Mouse (Mus musculus) spleen, postnatal 4 days (tissue): Measurements from ENCODE around the gene Rin3.

ENCODE experiments used
- DNase-seq, 2 experiments: peaks; one replicate each; pipeline ENCODE4 v3.0.0; 2022; ENCODE audit warnings: low spot score in 2 of 2

Rin3 gene

GRCm38 (mm10) chr12:102280867-102281503, 1.9 kb upstream of the Rin3 start:
- DNase-seq, result no peak

DNA sequence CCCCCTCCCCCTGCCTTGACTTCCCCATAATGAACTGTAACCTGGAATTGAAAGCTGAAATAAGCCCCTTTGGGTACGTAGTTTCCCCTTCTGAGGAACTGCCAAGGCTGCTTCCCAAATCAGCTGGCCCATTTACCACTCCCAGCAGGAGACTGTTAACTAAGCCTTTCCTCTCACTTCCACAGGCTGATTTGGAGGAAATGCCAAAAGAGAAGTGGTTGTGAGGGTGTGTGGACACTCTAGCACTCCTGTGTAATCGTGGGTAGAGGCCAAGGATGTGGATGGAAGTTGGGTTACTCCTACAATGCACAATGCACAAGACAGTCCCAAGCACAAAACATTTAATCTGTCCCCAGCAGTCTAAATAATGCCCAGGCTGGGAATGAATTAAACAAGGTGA, 722 bp upstream of the Rin3 start:
- no peak for DNase-seq

- no peak for DNase-seq
Measured at GRCm38 (mm10) chr12:102283483-102284266, 827 bp downstream of the Rin3 start.

DNA sequence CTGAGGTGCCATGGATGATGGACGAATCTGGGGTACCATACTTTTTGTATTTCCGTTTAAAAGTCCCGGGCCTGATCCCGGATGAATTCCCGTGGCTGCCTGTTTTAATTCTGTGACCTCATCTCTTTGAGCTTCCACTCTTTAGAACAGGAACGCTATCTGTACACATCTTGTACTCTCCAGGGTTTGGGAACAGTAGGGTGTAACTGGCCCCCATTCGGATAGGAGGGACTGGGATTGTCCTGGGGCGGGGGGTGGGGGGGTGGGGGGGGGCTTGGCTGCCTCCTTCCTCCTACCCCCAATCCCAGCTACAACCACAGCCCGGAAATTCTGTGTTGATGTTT, 1.4 kb downstream of the Rin3 start:
- no peak for DNase-seq

DNA sequence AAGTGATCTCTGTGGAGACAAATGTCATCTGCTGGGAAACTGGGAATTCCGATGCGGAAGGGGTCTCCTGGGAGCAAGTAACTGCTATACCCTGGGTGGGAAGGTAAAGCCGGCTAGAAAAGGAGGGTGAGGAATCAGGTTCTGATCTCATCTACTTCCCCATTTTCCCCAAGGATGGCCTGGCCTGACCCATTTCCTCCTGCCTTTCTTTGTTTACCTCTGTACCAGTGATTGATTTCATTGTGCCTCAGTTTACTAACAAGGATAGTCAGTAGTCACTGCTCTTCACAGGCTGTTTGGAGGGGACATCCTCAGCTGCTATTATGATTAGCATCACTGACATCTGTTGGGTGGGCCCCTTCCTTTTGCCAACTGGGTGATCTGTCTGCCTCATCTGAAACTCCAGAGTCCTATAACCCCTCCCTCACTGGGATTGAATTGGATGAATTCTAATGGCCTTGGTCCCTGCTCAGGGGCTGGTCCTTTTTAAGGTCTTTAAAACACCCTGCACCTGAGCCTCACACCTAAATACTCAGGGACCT, 1.8 kb downstream of the Rin3 start:
- DNase-seq, result no peak

DNA sequence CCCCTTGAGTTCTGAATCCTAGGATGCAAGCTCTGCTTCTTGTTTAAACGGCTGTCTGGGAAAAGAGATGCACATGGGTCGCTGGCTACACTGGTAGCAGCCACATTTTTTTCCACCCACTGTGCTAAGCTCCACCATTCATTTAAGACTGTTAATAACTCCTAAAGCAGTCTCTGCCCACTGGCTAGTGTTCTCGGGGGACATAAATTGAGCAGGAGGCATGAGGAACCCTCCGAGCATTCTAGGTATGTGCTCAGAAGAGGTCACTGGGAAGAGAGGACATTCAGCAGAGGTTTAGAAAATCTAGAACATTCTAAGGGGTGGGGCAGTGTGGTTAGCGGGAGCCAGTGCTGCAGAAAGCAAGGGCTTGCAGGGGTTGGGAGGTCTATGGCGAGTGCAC, 2.5 kb downstream of the Rin3 start:
- DNase-seq, result no peak

GRCm38 (mm10) chr12:102285779-102286178, 2.9 kb downstream of the Rin3 start:
- no peak for DNase-seq

DNA sequence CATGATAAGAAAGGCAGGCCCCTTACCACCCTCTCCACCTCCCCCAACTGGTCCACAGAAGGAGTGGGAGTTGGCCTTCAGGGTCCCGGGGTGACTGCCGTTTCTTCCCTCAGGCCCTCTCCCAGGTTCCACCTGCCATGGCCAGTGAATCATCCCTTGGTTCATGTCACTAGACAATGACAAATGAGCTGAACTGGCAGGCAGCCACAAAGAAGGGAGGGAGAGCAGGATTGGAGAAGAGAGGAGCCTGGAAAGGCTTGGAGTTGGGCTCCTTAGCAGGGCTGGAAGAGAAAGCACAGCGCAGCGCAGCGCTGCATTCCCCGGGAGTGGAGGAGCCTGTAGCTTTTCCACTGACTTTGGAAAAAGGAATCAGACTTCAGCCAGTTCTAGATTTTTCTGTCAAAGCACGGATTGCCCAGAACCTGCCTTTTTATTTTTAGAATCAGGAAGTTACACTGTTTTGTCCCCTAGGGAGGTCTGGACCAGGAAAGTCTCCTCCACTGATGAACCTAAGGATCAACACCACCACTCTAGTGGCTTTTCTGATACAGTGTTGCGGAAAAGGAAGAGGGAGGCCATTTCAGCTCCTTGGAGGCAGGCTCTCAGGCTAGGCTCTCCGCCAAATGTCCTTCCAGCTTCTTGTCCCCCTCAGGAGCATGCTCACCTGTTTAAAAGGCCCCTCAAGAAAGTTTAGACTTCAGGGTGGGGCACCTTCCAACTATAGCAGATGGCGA, 4.0 kb downstream of the Rin3 start:
- DNase-seq, result no peak

GRCm38 (mm10) chr12:102287904-102288602, 5.2 kb downstream of the Rin3 start:
- no peak for DNase-seq

GRCm38 (mm10) chr12:102288846-102289245, 6.0 kb downstream of the Rin3 start:
- DNase-seq, result no peak

DNA sequence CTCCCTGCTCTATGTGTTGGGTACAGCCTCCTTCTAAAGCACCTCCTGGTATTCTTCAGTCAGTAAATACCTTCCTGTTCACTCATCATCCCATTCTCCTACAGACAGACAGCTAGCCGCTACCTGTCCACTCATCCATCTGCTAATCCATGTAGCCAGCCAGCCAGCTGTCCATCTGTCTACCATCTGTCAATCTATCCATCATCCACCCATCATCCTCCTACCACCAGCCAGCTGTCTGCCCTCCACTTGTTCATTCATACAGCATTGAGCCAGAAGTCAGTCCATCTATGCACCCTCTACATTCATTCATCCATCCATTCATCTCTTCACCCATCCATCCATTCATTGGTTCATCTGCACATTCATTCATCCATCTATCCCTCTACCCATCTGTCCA, 6.7 kb downstream of the Rin3 start:
- DNase-seq, result no peak

DNA sequence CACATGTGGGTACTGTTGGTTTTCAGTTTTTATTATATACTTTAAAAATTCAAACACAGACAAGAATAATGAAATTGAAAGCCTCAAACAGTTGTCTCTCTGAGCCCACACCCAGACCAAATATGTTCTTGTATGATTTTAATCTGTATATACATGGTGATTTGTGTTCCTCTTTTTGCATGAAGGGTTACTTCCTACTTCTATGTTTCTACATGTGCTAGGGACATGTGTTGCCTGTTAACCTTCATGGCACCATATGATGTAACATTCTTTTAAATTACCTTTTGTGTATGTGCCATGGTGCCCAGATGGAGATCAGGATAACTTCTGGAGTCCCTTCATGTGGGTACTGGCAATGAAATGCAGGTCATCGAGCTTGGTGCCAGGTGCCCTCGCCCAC, 7.8 kb downstream of the Rin3 start:
- DNase-seq, result no peak

- DNase-seq, result peak in 1 of 2 experiments; percentile 66
Measured at GRCm38 (mm10) chr12:102291686-102292085, 8.8 kb downstream of the Rin3 start.

DNA sequence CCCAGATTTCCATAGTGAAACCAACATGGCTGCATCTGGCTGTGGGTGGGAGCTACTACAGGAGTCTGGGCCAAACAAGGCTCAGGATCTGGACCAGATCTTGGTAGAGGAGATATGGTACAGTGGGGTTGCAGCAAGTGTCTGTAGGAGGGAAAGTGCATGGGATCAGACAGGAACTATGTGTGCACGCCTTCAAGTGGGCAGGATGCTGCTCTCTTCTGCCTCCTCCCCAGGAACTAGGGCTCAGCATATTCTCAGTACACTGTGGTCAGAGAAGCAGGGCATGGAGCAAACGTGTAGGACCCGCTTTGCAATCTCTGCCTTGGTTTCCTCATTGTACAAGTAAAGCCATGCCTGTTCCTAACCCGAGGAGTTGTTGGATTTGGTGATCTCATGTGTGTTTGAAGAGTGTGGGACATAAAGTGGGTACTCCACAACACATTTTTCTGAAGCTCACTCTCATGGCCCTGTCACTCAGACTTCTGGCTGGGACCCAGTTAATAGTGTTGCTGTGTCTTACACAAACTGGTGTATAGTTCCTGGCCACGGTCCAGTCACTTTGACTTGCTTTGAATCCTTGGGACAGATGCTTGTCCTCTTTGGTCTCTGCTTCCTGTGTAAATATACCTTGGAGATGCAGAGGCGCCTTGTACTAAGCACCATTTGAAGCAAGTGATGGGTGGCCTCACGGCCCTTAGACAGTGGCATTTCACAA, 9.8 kb downstream of the Rin3 start:
- no peak for DNase-seq

GRCm38 (mm10) chr12:102294634-102295033, 11.8 kb downstream of the Rin3 start:
- DNase-seq, result no peak

- DNase-seq, result no peak
Measured at GRCm38 (mm10) chr12:102295230-102295629, 12.4 kb downstream of the Rin3 start.

- DNase-seq, result no peak
Measured at GRCm38 (mm10) chr12:102295662-102296061, 12.8 kb downstream of the Rin3 start.

- DNase-seq, result no peak
Measured at GRCm38 (mm10) chr12:102296361-102296760, 13.5 kb downstream of the Rin3 start.

GRCm38 (mm10) chr12:102296967-102297366, 14.1 kb downstream of the Rin3 start:
- no peak for DNase-seq

DNA sequence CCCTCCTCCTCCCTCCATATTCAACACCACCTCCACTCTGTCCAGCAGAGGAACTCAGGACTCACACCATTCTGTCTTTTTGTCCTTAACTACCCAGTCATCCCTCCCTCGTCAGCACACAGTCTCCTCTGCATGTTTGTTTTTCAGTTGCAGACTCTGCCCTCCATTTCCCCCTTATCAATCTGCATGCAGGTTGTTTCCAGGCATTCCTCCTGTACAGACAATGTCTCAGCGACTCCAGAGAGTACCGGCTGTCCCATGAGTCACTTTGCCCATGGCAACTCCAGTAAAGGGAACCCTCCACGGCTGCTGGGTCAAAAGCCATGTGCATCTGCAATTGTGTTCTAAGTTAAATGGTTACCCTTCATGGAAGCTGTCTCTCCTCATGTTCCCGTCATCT, 16.4 kb downstream of the Rin3 start:
- DNase-seq, result no peak

DNA sequence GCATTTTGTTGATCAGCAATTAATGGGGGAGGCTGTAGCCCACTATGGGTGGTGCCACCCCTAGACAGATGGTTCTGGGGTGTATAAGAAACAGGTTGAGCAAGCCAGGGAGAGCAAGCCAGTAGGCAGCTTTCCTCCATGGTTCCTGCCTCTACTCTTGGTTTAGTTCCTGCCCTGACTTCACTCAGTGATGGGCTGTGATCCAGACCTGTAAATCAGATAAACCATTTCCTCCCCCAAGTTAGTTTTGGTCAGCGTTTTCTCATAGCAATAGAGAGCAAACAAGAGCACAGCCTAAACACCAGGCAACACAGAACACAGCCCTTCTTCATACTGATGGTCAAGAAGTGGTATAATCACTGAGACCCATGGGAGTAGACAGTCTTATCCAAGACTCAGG, 18.7 kb downstream of the Rin3 start:
- no peak for DNase-seq
